Mouse (Mus musculus) adrenal gland, postnatal 4 days (tissue): ENCODE measurements around the gene Irgc1. TPM values are rescaled to one million over a fixed set of nuclear protein-coding genes. Genes with fewer than 3 reads are reported as not detected.

ENCODE experiments used
- DNase-seq, 2 experiments: peaks; one replicate each; pipeline ENCODE4 v3.0.0; 2021 to 2022; ENCODE audit warnings: low spot score in 2 of 2, mixed read lengths in 2 of 2
- total RNA-seq, 2 experiments: library from RNA; stranded (reverse); gene quantifications; 2 replicates each; pipeline ENCODE4 v1.2.3; 2021

Irgc1 gene
- total RNA-seq, 2 experiments from 2014 or later = not detected

DNA sequence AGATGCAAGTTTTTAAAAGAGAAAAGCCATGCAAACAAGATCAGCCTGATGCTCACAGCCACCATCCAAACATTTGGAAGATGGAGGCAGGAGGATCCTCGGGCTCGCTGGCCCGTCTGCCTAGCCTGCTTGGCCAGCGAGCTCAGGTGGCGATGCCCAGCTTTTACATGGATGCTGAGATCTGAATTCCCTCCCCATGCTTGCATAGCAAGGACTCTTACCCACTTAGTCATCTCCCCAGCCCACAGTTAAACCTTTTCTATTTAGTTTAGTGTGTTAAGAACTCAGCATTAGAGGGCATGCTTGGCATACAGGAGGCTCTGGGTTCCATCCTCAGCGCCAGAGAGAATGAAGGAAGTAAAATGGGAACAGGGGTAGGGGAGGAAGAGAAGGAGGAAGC is 12.9 kb downstream of the Irgc1 start:
- no peak for DNase-seq

DNA sequence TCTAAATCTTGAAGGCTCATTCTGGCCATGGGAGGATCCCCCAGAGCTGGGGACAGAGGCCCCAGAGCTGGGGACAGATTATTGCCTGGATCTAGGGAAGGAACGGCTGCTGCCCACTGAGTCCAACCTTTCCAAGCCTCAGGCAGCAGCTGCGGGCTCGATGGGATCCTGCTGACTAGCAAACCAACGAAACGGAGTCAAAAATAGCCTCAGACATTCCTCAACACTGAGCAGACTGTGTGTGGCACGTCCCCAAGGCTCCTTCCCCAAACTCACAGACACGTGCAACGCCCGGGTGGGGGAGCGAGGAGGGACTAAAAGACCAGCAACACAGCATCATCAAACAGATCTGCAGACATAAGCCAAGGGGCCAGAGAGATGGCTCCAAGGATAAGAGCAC is 14.1 kb downstream of the Irgc1 start:
- no peak for DNase-seq

DNA sequence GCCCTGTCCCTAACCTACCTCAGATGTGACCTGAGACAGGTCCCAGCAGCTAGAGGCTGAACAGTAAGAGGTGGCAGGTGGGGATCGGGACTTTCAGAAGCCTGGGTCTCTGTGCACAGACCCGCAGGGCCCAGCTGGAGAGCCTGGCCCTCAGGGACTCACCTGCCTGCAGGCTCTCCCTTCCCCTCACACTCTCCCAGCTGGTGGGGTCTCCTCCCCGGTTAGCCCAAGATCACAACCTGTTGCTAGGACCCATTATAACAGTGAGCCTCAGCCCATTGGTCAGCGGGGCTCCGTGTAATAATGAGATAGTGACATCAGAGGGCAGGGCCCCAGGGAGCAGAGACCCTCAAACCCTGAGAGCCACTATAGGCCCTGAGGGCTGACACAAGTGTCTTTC is 16.8 kb downstream of the Irgc1 start:
- no peak for DNase-seq

DNA sequence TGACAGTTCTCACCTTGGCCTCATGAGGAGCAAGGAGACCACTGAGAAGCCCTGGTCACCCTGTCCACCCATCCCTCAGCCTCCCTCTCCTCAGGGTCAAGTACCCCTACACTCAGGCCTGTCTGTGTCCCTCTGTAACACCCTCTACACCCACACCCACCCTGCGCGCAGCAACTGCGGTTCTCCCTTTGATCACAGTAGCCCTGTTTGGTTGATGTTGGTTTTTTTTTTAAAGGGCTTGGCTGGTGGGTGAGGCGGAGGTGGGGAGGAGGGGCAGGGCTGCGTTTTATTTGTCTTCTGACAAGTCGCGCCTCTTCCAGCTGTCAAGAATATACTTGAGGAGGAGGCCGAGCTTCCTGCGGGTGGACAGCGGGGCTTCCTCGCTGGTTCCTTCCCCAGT is 20.4 kb downstream of the Irgc1 start:
- DNase-seq = no peak

DNA sequence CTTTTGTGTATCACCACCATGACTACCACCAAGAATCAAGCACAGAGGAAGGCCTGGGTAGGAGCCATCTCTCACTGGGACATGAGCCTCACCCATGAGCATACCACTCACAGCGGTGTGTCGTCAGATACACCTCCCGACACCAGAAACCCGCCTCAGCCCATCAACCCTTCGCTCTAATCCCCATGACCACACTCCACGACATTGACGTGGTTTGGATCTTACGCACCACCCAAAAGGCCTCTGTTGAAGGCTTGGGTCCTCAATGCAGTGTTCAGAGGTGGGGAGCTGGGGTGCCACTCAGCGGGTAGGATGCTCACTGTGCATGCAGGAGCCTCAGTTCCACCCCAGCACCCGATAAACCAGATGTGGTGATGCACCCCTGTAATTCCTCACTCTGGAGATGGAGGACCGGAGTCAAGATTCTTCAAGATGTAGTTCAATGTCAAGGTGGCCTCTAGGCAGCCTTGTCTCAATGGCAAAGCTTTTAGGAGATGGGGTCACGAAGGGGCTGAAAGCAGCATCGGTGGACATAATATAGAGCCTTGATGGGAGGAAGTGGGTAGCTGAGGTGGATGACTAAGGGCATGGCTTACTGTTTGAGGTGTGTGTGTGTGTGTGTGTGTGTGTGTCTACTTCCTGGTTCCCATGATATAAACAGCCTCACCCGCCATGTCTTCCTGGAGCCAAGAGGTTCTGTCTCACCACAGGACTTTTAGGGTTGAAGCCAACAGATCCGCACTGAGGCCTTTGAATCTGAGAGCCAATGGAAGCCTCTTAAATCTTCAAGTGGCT is 21.3 kb downstream of the Irgc1 start:
- no peak for DNase-seq

DNA sequence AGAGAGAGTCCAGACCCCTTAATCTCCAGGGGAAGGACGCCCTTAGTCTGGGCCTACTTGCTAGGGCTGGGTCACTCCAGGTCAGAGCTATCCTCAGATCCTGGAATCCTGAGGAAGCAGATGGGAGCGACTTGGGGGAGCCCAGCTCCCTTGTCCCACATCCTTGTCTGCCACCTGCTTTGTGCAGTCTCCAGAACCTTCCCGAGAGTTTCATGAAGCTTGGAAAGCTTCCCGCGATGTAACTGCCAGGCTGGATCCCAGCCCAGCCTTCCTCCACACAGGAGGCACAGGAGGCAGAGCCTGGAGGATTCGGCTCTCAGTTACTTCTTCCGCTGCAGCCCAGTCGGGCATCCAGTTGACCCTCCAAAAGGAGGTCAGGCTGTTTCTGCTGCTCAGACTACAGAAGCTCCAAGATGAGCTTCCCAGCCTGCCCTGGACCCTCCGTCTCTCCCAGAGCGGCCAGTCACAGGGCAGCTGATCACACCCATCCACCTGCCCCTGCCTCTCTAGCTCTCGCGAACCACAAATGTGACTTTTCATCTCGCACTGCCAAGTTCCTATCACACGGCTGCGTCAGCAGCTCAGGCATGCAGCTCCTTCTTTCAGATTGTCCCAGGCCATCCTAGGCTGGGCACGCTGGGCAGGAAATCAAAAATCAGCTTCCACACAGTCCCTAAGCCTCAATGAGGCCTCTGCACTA is 22.5 kb downstream of the Irgc1 start:
- no peak for DNase-seq

DNA sequence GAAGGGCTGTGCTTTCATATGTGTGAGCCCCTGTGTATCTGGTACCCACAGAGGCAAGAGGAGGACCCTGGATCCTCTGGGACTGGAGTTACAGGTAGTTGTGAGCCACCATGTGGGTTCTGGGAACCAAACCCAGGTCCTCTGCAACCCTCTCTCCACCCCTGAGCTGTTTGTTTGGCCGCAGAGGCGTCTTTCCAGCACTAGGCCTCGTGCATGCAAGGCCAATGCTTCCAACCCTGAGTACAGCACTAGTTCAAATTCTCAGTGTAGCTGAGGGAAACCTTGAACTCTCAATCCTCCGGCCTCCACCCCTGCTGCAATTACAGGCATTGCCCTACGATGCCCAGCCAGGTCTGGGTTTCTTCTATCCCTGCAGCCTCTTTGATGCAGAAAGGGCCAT is 23.4 kb downstream of the Irgc1 start:
- no peak for DNase-seq

DNA sequence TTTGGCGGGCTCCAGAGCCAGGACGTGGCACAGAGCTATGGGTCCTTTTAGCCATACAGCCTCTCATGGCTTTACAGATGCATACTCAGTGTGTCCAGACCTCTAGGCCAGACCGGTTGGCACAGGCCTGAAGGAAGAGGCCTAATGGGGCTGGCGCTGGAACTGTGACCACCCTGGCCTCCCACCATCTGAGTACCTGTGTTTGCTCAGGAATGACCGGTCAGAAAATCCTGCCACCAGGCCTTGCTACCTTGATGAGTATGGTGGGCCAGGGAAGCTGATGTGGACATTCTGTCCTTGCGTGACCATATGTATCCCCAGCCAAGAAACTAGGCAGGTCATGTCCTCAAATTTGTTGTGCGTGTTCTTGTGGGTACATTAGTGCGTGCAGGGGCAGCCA is 24.9 kb downstream of the Irgc1 start:
- DNase-seq = no peak

DNA sequence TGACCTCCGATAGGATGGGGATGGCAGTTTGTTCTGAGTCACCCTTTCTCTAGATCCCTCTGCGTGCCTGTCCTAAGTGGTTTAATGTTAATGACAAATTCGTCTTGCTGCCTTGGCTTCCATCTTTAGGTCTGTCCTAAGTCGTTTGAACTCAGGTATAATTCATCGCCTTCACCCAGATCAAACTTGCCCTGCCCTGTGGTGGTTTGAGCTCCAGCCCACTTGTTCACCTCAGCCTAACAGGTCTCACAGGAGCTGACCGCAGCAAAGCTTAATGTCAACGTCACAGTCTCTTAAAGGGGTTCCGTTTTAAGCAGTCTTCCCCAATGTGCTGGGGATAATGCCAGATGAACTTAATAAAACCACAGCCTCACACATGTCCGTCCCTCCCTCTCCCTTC is 26.2 kb downstream of the Irgc1 start:
- DNase-seq = no peak

DNA sequence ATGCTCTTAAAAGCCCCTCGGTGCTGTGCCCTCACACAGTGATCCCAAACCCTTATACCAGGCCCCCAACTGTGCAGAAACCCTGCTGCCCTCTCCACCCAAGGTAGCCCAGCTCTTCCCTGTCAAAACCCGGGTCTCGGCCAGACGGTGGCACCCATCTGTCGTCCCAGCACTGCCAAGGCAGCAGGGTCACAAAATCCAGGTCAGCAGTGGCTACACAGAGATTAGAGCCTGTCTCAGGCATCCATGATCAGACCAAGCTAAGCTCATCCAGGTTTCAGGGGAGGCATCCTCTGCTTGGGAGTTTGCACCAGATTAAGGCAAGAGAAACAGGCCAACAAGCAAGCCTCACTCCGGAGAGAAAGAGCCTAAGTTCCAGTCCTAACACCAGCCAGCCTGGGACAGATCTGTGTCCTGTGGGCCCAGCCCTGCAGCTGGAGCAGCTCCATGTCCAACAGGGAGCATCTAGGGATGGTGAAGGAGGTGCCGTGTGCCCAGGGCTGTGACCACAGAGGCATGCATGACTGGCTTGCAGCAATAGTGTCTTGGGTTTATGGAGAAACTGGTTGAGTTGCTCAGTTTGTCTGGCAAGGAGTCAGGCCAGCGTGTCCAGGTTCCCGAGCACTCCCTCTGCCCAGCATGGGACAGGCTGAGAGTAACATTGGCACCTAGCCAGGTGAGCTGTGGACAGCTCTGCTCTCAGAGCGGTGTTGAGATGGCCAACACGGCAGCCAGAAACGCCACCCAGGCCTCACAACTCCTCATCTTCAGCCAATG is 28.0 kb downstream of the Irgc1 start:
- no peak for DNase-seq

DNA sequence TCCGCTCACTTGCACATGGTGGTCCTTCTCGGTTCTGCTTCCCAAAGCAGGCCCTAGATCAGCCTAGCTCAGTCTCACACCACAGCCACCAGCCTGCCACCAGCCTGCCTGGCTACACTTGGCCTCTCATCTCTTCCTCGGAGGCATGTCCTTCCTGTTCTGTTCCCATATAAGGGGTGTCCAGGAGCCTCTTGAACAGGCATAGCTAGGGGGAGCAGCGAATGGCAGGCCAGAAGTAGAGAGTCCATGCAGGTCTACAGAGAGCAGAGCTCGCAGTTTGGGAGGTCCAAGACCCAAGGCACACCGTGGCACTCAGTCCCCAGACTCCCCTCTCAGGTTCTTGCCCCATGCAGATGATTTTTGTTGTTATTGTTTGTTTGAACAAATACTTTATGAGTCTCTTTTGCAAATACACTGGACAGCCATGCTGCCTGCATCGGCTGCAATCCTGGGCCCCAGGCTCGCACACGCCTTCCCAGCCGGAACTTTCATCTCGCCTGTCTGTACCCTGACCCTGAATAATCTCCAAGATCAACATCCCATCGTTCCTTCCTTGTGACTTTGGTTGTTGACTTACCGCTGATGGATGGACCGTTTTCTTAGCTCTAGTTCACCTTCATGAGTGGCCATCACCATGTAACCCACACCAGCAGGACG is 28.9 kb downstream of the Irgc1 start:
- no peak for DNase-seq

DNA sequence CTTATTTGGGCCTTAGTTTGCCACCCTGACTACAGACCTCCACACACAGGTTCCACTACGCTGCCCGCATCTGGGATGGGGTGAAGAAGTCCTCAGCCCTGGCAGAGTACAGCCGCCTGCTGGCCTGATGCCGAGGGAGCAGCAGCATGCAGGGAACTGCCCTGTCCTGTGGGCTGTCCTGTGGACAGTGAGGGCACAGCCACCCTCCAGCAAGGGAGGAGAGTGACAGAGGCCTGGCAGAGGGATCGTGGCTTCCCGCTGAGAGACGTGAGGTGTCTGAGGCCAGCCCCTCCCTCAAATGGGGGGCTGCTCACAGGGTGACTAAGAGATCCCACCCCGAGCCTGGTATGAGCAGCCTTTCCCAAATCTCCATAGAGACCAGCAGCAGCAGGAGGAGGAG is 29.8 kb downstream of the Irgc1 start:
- no peak for DNase-seq

DNA sequence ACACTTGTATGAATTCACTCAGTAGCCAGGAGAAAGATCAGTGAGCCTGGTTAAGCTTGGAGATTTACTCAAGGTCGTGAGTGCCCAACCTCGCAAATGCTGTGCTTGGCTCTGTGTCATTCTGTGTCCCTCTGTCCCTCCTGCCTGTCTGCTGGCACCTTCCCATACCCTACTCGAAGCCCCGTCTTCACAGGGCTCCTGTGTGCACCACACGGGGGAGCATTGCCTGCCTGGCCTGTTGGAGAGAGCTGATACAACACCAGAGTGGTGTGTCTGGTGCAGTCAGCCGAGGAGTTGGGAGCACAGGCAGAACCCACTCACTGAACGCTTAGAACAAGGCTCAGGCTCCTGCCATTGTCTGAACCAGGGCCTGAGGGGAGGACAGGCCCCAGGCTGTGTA is 30.4 kb downstream of the Irgc1 start:
- DNase-seq = no peak

DNA sequence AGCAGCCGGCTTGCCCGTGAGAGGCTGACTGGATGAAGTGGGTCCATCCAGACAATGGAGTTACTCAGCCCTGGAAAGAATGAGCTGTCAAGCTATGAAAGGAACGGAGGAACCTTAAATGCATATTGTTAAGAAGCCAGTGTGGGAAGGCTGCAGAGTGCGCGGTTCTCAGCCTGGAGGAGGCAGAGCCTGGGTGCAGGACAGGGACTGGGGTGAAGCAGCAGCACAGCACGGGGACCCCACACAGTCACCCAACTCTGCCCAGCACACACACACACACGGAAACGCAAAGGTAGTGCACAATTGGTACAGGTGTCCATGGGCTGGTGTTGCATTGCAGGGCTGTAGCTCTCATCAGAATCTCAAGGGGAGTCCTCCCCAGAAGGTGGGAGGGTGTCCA is 32.5 kb downstream of the Irgc1 start:
- no peak for DNase-seq

DNA sequence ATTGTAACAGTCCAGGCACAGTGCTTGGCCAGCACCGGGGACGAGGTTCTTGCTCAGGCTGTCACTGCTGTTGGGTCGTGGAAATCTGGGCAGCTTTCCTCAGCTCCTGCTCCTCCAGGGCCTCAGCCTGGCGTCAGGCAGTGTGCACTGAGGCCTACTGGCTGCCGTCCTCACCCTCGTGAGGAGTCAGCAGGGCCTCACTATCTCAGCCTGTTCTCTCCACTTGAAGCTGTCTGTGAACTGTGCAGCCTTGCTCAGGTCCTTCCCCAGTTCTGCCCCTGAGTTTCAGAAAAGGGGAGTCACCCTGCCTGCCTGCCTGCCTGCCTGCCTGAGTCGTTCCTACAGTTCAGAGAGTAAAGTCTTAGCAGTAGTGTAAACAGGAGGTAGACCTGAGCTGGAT is 36.8 kb downstream of the Irgc1 start:
- no peak for DNase-seq

DNA sequence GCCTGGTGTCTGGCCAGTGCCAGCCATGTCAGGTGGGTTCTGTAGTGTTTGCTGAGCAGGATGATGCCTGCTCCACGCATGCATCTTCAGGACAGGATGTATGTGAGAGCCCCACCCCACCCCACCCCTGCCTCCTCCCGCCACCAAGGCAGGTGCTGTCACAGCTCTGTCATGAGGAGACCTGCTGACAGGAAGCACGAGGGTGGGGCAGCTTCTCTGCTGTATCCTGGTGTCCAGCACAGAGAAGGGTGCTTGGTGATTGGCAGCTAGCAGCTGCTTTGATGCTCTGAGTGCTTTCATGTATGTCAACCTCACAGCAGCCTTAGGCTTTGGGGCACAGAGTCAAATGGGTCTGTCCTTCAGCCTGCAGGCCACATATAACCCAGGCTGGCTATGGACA is 38.5 kb downstream of the Irgc1 start:
- DNase-seq = no peak

DNA sequence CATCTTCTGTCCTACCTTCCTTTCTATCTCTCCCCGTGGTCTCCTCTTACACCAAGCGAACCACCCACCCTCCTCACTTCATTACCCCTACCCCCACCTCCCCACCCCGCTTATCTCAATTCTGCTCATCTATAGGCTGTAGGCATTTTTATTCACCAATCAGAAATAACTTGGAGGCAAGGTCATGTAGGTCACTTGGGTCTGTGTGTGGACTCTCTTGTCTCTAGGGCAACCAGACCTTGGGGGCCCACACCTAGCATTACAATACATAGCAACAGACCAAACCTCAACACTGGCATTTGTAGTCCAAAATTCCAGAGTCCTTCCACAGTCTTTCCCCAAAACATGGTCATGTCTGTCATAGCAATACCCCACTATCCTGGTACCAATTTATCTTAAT is 41.3 kb downstream of the Irgc1 start:
- DNase-seq = no peak

DNA sequence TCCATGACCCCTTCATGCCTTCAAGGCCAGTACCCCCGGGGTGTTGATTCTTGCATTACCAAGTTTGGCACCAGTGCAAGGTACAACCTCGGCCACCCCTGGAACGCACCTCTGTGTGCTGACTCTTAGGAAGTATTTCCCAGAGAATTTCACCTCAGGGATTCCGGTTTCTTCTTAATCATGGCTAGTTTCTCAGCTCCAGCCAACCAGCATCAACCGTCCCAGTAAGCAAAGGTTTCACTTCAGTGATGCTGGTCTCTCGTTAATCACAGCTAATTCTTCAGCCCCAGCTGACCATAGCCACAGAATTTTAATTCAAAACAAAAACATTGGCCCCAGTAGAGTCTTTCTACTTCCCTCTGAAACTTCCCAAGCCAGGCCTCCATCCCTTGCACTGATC is 42.0 kb downstream of the Irgc1 start:
- DNase-seq = no peak

DNA sequence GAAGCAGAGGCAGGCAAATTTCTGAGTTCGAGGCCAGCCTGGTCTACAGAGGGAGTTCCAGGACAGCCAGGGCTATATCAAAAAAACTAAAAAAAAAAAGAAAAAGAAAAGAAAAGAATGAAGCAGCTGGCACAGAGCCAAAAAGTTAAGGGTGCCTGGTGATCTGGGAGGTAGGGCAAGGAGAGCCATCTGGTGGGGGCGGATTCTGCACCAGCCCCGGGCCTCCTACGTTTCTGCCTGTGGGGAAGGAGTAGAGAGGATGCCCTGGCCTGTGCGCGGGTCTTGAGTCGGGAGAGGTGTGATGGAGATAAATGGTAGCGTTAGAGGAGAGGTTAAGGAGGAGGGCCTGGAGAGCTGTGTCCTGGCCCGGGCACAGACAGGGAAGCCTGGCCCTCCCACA is 43.9 kb downstream of the Irgc1 start:
- DNase-seq = no peak

DNA sequence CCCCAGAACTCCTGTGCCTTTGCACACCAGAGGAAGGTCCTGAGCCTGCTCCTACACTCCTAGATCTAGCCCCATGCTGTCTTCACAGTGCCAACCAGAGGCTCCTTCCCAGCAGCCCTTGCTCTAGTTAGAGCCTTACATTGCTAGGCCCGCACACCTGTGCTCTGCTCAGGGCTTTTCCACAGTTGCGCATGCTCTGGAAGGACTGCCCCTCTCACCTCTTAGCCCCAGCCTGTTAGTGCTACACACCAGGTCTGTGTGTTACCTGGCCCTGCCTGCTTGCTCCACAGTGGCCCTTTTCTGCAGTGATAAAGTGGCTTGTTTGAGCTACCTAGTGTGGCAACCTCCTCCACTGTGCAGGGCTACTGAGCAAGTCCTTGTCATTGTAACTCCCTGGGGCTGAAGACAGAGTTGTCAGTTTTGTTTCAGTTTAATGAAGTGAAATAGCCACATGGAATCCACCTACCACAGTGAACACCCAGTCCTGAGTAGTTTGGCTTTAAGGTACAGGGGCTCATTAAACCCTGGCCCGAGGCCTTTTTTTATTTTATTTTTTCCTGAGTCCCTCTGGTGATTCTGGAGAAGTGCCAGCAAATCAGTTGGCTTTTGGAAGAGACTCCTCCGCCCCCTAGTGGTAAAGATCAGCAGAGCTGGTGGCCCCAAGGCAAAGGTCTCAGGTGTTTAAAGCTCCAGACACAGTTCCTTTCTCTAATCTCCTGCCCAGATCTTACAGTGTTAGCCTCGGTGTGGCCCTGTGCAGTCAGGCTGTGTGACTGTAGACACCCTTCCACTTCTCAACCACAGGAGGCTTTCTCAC is 45.4 kb downstream of the Irgc1 start:
- DNase-seq = peak in 1 of 2 experiments; percentile 66

DNA sequence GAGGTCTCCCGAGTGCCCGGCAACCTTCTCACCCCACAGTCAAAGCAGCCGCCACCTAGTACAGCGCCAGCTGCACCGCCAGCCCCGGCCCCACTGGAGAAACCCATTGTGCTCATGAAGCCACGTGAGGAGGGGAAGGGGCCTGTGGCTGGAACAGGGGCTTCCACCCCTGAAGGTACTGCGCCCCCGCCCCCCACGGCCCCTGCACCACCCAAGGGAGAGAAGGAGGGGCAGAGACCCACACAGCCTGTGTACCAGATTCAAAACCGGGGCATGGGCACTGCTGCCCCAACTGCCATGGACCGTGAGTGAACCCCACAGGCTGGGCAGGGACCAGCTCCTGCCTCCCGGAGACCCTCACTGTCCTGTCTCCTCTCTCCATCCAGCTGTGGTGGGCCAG is 46.4 kb downstream of the Irgc1 start:
- DNase-seq = no peak
